Mouse (Mus musculus): ENCODE measurements around the gene Krt10. TPM values are rescaled to one million over a fixed set of nuclear protein-coding genes. Genes with fewer than 3 reads are reported as not detected.

The Krt10 gene
- polyA plus RNA-seq, 1 experiment from 2014 or later = 34.6 TPM

DNA sequence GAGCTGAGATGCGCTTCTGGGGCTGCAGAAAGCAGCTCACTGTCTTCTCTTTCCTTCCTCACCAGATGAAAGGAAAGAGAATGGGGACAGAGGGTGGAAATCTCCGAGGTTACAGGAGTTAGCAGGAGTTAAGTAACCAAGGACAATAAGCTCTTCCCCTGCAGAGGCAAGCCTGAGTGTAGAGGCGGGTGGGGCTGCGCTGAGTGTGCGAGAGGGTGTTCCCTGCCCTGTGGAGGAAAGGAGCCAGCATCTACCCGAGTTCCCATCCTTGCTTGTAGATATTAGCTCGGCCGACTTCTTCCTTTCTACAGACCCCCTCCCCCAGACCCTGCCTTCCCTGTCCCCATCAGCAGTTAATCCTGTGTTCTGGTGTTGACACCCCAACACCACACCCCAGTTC, 9.7 kb upstream of the Krt10 start:
- H3K4me2 ChIP-seq (replicated peaks) = no peak overlapping the region
- no peaks in the 10 kb centered on the region for H3K9me3 ChIP-seq
- no peaks in the 10 kb centered on the region for H3K27me3 ChIP-seq
- no peak overlapping the region for H3K4me3 ChIP-seq
- H3K27ac ChIP-seq = no peak overlapping the region
- H3K4me1 ChIP-seq = no peaks in the 10 kb centered on the region
- H3K9ac ChIP-seq = no peak overlapping the region
- no peaks in the 10 kb centered on the region for H3K36me3 ChIP-seq
- WGBS = 72% methylated on average over 8 of the region's 8 CpGs
- no peak for ATAC-seq (ENCODE audit: insufficient number of reproducible peaks, insufficient read depth, low FRiP score, low TSS enrichment)

GRCm38 (mm10) chr11:99398084-99398483, 8.9 kb upstream of the Krt10 start:
- Histone ChIP-seq H3K9ac (no peak overlapping the region), H3K4me3 (no peak overlapping the region), H3K9me3 (no peaks in the 10 kb centered on the region), H3K36me3 (no peaks in the 10 kb centered on the region), H3K27me3 (no peaks in the 10 kb centered on the region), H3K4me1 (no peaks in the 10 kb centered on the region), H3K27ac (no peak overlapping the region), H3K4me2 (replicated peaks) (no peak overlapping the region)
- ATAC-seq (ENCODE audit: insufficient number of reproducible peaks, insufficient read depth, low FRiP score, low TSS enrichment) = no peak
- 82% methylated on average over 3 of the region's 3 CpGs for WGBS

DNA sequence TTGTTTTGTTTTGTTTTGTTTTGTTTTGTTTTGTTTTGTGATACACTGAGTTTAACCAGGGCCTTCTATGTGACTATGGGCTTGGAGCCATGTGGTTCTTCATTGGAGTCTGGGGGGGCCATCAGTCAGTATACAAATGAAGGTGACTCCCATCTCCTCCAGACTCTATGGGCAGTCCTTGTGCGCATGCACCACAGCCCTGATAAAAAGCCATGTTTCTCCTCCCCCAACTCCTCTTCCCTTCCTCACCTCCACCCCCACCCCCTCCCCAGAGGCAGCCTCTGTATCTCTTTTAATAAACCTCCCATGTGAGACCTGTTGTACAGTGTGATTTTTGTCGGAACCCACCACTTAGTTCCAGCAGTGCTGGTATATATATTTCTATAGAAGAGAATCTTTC, 7.5 kb upstream of the Krt10 start:
- no peak for ATAC-seq (ENCODE audit: insufficient number of reproducible peaks, insufficient read depth, low FRiP score, low TSS enrichment)
- no peak overlapping the region for H3K27ac ChIP-seq
- 81% methylated on average over 2 of the region's 2 CpGs for whole genome bisulfite sequencing

GRCm38 (mm10) chr11:99396034-99396433, 6.9 kb upstream of the Krt10 start:
- Histone ChIP-seq H3K4me2 (replicated peaks) (no peak overlapping the region), H3K4me3 (no peak overlapping the region), H3K9me3 (no peaks in the 10 kb centered on the region), H3K27ac (no peak overlapping the region), H3K9ac (no peak overlapping the region), H3K4me1 (no peaks in the 10 kb centered on the region), H3K36me3 (no peaks in the 10 kb centered on the region), H3K27me3 (no peaks in the 10 kb centered on the region)
- 40% methylated on average over 3 of the region's 3 CpGs for WGBS
- no peak for ATAC-seq (ENCODE audit: insufficient number of reproducible peaks, insufficient read depth, low FRiP score, low TSS enrichment)

More for the DNA sequence above, 7.5 kb upstream of the Krt10 start:
- no peak overlapping the region for H3K4me2 ChIP-seq (replicated peaks)
- H3K4me3 ChIP-seq = no peak overlapping the region
- H3K9ac ChIP-seq = no peak overlapping the region
- H3K36me3 ChIP-seq = no peaks in the 10 kb centered on the region
- no peaks in the 10 kb centered on the region for H3K9me3 ChIP-seq
- H3K27me3 ChIP-seq = no peaks in the 10 kb centered on the region
- no peaks in the 10 kb centered on the region for H3K4me1 ChIP-seq

DNA sequence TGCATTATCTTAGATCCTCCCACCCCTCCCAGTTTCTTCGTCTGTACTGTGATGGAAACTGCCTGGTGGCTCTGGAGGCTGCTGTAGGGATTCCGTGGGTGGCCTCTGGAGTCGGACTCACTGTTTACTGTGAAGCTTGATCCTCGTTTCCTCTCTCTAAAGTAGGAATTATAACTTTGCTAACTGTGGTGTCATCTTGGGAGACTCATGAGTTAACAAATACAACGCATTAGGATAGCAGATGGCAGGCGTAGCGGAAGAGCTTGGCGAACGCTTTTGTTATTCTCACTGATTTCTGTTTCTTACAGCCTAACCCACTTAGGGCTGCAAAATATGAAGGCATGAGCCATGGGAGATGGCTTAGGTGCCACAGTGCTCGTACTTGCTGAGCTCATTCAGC, 3.3 kb upstream of the Krt10 start:
- no peak overlapping the region for H3K9ac ChIP-seq
- H3K36me3 ChIP-seq = no peaks in the 10 kb centered on the region
- no peak overlapping the region for H3K27ac ChIP-seq
- H3K27me3 ChIP-seq = no peaks in the 10 kb centered on the region
- ATAC-seq (ENCODE audit: insufficient number of reproducible peaks, insufficient read depth, low FRiP score, low TSS enrichment) = no peak
- no peaks in the 10 kb centered on the region for H3K4me1 ChIP-seq
- 84% methylated on average over 10 of the region's 10 CpGs for WGBS
- H3K4me3 ChIP-seq = no peak overlapping the region
- no peaks in the 10 kb centered on the region for H3K9me3 ChIP-seq
- no peak overlapping the region for H3K4me2 ChIP-seq (replicated peaks)

DNA sequence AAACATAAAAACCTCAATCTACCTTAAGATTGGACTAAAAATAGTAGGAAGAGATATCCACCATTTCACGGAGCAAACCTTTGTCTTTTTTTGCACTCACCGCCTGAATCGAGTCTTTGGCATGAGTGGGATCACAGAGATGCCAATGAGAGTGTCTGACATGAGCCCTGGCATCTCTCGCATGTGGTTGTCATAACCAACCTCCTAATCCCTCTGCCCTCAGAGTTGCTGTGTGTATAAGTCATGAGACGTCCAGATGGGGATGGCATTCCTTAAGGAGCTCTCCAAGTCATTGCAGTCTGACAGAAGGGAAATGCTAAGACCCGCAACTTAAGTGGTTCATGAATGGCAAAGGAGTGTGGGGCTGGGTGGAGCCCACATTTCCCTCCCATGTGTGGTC, 2.2 kb upstream of the Krt10 start:
- no peaks in the 10 kb centered on the region for H3K9me3 ChIP-seq
- no peaks in the 10 kb centered on the region for H3K4me1 ChIP-seq
- no peak overlapping the region for H3K4me3 ChIP-seq
- H3K9ac ChIP-seq = no peak overlapping the region
- WGBS = 80% methylated on average over 6 of the region's 6 CpGs
- H3K27ac ChIP-seq = no peak overlapping the region
- ATAC-seq (ENCODE audit: insufficient number of reproducible peaks, insufficient read depth, low FRiP score, low TSS enrichment) = no peak
- H3K27me3 ChIP-seq = no peaks in the 10 kb centered on the region
- H3K36me3 ChIP-seq = no peaks in the 10 kb centered on the region
- H3K4me2 ChIP-seq (replicated peaks) = no peak overlapping the region

- no peaks in the 10 kb centered on the region for H3K27me3 ChIP-seq
- H3K4me2 ChIP-seq (replicated peaks) = no peak overlapping the region
- H3K27ac ChIP-seq = no peak overlapping the region
- no peaks in the 10 kb centered on the region for H3K4me1 ChIP-seq
- no peaks in the 10 kb centered on the region for H3K9me3 ChIP-seq
- 81% methylated on average over 7 of the region's 7 CpGs for WGBS
- ATAC-seq (ENCODE audit: insufficient number of reproducible peaks, insufficient read depth, low FRiP score, low TSS enrichment) = no peak
- no peaks in the 10 kb centered on the region for H3K36me3 ChIP-seq
- H3K9ac ChIP-seq = no peak overlapping the region
- no peak overlapping the region for H3K4me3 ChIP-seq
Measured at GRCm38 (mm10) chr11:99390866-99391265, 1.7 kb upstream of the Krt10 start.

GRCm38 (mm10) chr11:99388661-99389060, 503 bp downstream of the Krt10 start:
- Histone ChIP-seq H3K9ac (no peak overlapping the region), H3K36me3 (no peaks in the 10 kb centered on the region), H3K4me3 (no peak overlapping the region), H3K27ac (no peak overlapping the region), H3K4me2 (replicated peaks) (no peak overlapping the region), H3K9me3 (no peaks in the 10 kb centered on the region), H3K4me1 (no peaks in the 10 kb centered on the region), H3K27me3 (no peaks in the 10 kb centered on the region)
- WGBS = 93% methylated on average over 18 of the region's 18 CpGs
- no peak for ATAC-seq (ENCODE audit: insufficient number of reproducible peaks, insufficient read depth, low FRiP score, low TSS enrichment)

DNA sequence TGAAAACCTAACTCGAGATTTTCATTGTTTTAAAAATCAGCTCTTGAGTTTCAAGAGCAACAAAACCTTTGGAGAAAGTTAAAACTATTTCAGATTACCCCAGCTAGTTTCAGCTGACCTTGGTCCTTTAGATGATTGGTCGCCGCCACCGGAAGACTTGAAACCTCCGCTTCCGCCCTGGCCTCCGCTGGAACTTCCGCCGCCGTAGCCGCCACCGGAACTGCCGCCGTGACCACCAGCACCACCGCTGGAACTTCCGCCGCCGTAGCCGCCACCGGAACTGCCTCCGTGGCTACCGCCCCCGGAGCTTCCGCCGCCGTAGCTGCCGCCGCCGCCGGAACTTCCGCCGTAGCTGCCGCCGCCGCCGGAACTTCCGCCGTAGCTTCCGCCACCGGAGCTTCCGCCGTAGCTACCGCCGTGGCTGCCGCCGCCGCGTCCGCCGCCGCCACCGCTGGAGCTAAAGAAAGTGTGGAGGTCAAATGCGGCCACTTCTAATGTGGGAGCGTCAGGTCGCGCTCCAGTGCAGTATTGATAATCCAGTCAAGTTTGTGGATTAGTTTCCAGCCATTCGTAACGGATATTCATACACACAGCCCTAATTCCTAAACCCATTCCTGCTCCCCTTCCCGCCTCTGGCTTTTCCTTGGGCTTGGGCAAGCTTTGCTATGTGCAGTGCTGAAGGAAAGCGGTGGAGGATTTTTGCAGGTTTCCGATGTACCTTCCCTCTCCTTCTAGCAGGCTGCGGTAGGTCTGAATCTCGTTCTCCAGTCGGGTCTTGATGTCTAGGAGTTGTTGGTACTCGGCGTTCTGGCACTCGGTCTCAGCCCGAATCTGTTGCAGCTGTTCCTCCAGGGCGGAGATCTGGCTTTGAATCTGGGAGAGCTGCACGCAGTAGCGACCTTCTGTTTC, 3.1 kb downstream of the Krt10 start:
- Histone ChIP-seq H3K27ac (peak overlapping the region; percentile 96), H3K4me1 (no peaks in the 10 kb centered on the region), H3K36me3 (no peaks in the 10 kb centered on the region), H3K4me2 (replicated peaks) (peak overlapping the region; percentile 50), H3K9me3 (no peaks in the 10 kb centered on the region), H3K27me3 (no peaks in the 10 kb centered on the region), H3K9ac (peak overlapping the region; percentile 63), H3K4me3 (peak overlapping the region; percentile 50)
- no peak for ATAC-seq (ENCODE audit: insufficient number of reproducible peaks, insufficient read depth, low FRiP score, low TSS enrichment)
- 2% methylated on average over 71 of the region's 71 CpGs for WGBS

DNA sequence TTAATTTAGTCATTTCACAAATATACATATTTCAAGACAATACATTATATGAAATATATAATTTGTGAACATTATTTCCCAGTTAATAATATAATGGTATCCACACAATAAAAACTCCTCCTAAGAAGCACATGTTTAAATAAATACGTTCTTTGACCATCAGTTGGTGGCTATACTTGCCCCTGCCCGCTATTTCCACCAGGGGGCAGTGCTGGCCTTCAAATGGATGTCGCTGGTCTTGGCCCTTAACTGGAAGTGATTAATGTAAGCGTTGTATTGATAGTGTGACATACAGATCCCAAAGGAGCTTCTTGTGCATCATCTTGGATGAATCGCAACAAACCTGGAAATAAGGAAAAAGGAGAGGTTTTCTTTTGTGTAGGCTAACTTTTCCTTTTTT, 9.6 kb downstream of the Krt10 start:
- no peak for ATAC-seq (ENCODE audit: insufficient number of reproducible peaks, insufficient read depth, low FRiP score, low TSS enrichment)
- H3K36me3 ChIP-seq = no peaks in the 10 kb centered on the region
- H3K27me3 ChIP-seq = no peaks in the 10 kb centered on the region
- no peaks in the 10 kb centered on the region for H3K4me1 ChIP-seq
- H3K4me3 ChIP-seq = no peak overlapping the region
- no peaks in the 10 kb centered on the region for H3K9me3 ChIP-seq
- 15% methylated on average over 5 of the region's 5 CpGs for WGBS
- no peak overlapping the region for H3K27ac ChIP-seq
- no peak overlapping the region for H3K9ac ChIP-seq
- H3K4me2 ChIP-seq (replicated peaks) = no peak overlapping the region

- Histone ChIP-seq H3K36me3 (no peaks in the 10 kb centered on the region), H3K9me3 (no peaks in the 10 kb centered on the region), H3K4me1 (no peaks in the 10 kb centered on the region), H3K9ac (no peak within 1 kb of the TSS), H3K4me3 (no peak within 1 kb of the TSS), H3K27me3 (0 out of 2 replicates have a peak, but pooled peaks cover 2% of the 10 kb centered on the region), H3K27ac (no peak within 1 kb of the TSS), H3K4me2 (replicated peaks) (no peak within 1 kb of the TSS)
- no peak for ATAC-seq (ENCODE audit: insufficient number of reproducible peaks, insufficient read depth, low FRiP score, low TSS enrichment)
- 85% methylated on average over 13 of the region's 13 CpGs for WGBS
Measured at GRCm38 (mm10) chr11:99374803-99375202, 14.4 kb downstream of the Krt10 start, which contains the start of gene Krt28. Gene Krt28 (minus strand): TSS chr11:99374903.

DNA sequence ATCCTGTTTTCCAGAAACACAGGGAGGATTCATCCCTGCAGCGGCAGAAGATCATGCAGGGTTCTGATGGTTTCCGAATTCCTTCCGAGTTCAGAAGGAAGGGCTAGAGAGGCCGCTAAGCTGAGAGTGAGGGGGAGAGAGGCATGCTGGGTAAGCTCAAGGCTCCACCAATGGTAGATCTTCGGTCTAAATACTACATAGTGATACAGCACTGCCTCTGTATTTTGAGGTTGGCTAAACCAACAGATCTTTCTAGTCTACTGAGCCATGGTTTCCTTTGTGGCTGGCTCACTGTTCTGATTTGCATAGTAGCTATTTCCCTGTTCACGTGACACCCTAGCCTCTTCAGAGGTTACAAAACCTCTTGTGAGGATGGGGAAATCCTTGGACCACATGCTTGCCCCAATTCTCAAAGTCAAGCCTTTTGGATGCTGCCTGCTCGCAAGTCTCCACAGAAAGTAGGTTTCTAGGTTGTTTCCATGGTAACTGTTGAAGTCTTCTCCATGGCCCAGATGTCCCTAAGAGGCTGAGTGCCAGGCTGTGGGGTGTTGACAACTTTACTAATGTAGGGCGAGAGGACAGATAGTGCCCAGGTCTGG, 19.2 kb downstream of the Krt10 start:
- no peak for ATAC-seq (ENCODE audit: insufficient number of reproducible peaks, insufficient read depth, low FRiP score, low TSS enrichment)
- Histone ChIP-seq H3K9ac (no peak overlapping the region), H3K9me3 (no peaks in the 10 kb centered on the region), H3K27ac (no peak overlapping the region), H3K4me3 (no peak overlapping the region), H3K36me3 (no peaks in the 10 kb centered on the region), H3K4me2 (replicated peaks) (no peak overlapping the region), H3K27me3 (0 out of 2 replicates have a peak, but pooled peaks cover 2% of the 10 kb centered on the region), H3K4me1 (no peaks in the 10 kb centered on the region)
- WGBS = 85% methylated on average over 8 of the region's 8 CpGs

Data from embryonic facial prominence, embryonic 12.5 days (tissue).